Mouse (Mus musculus): Measurements from ENCODE around the gene Cacng1.

The Cacng1 gene

DNA sequence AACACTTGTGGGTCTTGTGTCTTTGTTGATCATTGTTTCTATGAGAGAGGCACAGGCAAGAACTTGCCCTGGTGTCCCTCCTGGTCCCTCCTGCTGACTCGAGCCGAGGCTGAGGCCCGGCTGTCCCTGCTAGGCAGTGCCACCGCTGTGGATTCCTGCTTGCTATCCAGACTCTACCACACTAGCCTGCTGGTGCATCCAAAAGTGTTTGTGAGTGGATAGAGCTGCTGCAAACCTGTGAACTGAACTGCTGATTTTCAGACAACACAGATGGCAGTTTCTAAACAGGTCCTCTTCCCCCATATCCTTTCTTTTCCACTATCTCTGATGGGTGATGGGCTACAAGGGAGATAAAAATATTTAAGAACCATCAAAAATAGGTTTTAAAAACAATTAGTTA, 60.8 kb downstream of the Cacng1 start:
- DNase-seq (ENCODE audit: low spot score) = no peak
